Mouse (Mus musculus): ENCODE measurements at regions not wholly inside any gene's neighbourhood (a gene's known extent, or its start where the extent isn't known, plus 50 kb on each side); places are given as distances from the start of the nearest gene placed in this dataset.

DNA sequence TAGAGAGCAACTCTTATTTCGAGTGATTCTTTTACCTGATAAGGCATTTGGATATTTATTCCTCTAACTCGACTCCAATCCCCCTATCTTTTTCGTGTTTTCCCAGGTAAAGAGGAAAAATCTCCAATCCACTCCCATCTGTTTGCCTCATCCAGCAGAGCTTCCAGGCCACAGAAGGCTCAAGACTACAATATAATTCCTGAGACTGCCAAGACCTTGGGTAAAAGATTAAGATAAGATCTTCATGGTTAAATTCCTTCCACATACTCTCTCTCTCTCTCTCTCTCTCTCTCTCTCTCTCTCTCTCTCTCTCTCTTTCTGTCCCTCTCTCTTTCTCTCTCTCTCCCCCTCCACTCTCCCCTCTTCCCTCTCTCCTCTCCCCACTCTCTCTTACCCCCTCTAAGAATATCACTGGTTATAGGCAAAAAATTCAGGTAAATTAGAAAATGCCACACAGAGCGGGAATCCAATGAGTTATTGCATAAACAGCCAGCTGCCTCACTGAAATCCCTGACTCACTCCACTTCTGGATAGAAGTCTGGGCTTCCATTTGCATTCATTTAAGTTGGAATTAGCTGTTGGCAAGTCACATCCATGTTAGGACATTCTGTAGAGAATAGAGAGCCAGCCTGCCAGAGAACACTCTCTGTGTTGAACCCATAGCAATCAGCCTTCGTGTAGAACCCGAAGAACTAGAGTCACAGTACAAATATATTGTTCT, 78.9 kb upstream of the Cav2 start:
- TF ChIP-seq CTCF (IDR thresholded peaks at IDR 0.05; ENCODE audit: control insufficient read depth, insufficient read depth, insufficient read length) (no peak), MYOG (IDR thresholded peaks at IDR 0.05; ENCODE audit: control insufficient read depth, extremely low read depth, insufficient read length) (no peak), USF1 (IDR thresholded peaks at IDR 0.05; ENCODE audit: low read depth) (no peak), CEBPB (IDR thresholded peaks at IDR 0.05; ENCODE audit: low read depth) (peak; percentile 72), MYOD1 (IDR thresholded peaks at IDR 0.05; ENCODE audit: control insufficient read depth, insufficient read length, low read depth) (peak; percentile 5)

Data from C2C12 (cell line).